Mouse (Mus musculus): ENCODE data around the gene Zic2.

Gene Zic2

DNA sequence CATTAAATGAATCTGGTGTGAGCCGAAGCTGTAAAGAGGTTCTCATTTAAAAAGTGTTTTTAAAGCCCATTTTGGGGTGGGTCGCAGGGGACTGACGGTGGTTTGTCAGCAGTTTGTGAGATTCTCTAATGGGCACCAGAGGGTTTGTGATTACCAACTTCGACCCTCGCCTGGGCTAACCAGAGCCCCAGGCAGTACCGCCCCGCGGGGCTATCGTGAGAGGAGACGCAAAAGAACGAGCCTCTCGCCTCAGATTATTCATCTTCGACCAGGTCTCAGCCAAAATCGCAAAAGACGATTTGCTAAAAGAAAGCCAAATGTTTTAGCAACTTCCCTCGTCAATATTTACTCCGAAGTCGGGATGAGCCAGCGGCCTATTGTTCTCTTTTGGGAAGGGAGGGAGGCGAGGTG lies 2.0 kb downstream of the Zic2 start:
- DNase-seq (ENCODE audit: low read depth) = no peak

DNA sequence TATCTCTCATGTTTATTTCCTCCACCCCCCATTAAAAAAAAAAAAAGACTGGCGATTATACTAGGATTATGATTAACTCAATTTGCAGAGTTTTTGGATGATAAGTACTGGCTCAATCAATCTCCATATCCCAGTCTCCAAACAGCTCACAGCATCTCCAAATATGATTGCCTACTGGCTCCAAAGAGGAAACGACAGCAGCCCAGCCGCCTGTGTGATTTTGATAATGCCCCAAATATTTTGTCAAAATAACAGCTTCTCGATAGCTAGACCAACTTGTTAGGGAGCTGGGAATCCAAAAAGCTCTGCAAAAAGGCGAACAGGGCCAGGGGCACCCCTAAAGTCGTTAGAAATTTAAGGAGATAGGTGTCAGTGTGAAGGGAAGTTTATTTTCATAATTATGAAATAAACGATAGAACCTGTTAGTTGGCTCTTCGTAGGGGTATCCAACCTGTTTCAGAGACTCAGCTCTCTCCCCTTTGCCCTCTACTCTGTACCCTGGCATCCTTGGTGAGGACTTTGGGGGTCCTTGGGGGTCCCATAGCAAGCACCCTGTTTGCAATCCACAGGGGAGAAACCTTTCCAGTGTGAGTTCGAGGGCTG lies 2.8 kb downstream of the Zic2 start:
- DNase-seq (ENCODE audit: low read depth) = no peak

GRCm38 (mm10) chr14:122478574-122479011 lies 3.4 kb downstream of the Zic2 start:
- no peak for DNase-seq (ENCODE audit: low read depth)

DNA sequence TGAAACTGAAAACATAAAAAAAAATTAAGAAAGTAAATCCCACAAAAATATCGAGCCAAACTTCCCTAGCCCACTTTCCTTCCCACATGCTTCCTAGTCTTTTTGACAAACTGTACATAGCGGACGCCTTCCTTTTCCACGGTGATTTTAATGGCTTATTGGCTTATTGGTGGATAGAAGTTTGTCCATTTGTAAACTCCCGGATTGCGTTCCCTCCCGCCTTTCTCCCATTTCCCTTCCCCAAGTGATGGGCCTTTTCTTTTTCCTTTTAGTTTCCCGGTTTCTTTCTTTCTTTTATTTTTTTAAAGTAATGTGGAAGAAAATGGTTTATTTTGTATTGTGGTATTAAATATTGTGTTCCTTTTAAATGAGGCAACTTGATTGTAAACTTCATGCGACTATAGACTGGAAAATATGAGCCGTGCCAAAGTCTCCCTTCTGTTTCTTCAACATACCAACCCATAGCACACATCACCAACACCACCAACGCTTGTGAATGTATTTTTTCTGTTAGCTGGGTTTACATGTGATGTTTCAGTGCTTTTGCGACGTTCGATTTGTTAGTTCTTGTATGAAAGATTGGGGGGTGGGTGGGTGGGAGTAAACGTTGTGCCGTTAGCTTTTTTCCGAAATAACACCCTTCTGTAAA lies 4.3 kb downstream of the Zic2 start:
- no peak for DNase-seq (ENCODE audit: low read depth)

- DNase-seq (ENCODE audit: low read depth) = no peak
Observed at GRCm38 (mm10) chr14:122480355-122480754, 5.1 kb downstream of the Zic2 start.

DNA sequence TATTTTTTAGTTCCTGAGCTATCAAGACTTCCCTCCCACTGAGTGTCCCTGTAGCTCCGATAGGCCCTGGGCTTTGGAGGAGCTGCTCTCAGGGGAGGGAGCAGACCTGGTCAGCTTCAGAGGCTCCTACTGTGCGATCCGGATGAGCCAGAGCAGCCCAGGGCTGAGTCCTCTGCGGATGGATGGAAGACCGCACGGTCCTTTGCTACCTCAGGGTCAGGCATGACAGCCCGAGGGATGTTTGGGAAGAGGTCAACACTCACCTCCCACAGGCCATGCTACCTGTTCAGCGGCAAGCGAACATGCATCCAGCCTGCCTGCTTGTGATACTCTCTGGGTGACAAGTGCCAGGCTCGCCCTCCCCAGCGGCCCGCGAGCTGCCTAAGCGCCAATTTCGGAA lies 5.9 kb downstream of the Zic2 start:
- no peak for DNase-seq (ENCODE audit: low read depth)

- no peak for DNase-seq (ENCODE audit: low read depth)
Observed at GRCm38 (mm10) chr14:122482081-122483023, 7.1 kb downstream of the Zic2 start.

- DNase-seq (ENCODE audit: low read depth) = no peak
Observed at GRCm38 (mm10) chr14:122483024-122483385, 7.8 kb downstream of the Zic2 start.

GRCm38 (mm10) chr14:122483556-122484421 lies 8.6 kb downstream of the Zic2 start:
- DNase-seq (ENCODE audit: low read depth) = no peak

- no peak for DNase-seq (ENCODE audit: low read depth)
Observed at GRCm38 (mm10) chr14:122484458-122484843, 9.2 kb downstream of the Zic2 start.

GRCm38 (mm10) chr14:122484844-122485551 lies 9.8 kb downstream of the Zic2 start:
- no peak for DNase-seq (ENCODE audit: low read depth)

DNA sequence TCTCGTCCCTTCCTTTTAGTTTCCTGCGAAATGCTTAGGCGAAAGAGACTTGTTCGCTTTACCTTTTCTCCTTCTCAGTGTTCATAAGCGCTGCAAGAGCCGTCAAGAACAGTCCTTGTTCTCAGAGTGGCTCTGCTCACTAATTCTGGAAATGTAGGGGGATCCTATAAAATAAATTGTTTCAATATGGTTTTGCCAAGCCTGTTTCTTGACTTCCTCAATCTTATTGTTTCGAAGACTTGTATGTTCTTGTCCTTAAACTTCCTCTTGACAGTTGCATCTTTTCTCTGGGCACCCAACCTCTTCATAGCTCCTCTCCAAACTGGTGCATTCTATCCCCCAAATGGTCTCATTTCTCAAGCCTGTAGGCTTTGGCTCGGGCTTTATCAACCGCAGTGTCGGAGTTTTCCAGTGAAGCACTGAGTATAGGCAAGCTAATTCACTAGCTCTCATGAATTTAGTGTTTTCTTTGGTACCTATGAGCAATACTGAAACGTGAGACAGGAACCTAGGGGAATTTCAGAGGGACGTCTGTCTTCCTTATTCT lies 10.5 kb downstream of the Zic2 start:
- no peak for DNase-seq (ENCODE audit: low read depth)

DNA sequence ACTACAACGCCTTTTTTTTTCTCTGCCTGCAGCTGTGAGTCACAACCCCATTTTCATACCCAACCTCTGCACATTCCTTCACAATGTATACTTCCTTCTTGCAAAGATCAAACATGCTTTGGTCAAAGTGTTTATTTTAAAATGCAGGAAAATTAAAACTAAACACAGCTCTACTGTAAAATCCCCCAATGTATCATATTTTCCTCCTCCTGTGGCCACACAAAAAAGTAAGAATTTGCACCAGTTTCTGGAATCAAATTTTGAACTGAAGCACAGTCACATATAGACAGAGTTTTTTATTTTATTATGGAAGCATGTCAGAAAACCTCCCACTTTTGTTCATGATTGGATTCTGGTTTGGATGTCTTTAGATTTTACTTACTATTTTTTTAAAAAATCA lies 11.4 kb downstream of the Zic2 start:
- no peak for DNase-seq (ENCODE audit: low read depth)

DNA sequence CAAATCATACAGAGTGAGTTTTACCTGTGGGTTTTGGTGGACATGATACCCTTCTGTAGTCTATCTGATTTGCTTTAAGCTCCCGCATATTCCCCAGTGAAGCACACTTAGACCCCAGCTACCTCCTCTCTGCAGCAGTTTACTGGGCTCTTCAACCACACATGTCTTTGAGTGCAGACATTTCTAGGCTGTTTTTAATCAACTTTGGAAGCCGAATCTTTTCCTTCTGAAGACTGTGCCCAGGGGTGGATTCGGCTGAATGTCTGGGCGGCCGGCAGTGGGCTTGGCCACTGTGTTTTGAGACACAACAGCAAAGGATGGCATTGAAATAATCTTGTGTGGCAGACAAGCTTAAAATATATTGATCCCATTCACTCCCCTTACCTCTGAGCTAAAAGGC lies 12.1 kb downstream of the Zic2 start:
- DNase-seq (ENCODE audit: low read depth) = no peak

GRCm38 (mm10) chr14:122489041-122489440 lies 13.8 kb downstream of the Zic2 start:
- DNase-seq (ENCODE audit: low read depth) = no peak

DNA sequence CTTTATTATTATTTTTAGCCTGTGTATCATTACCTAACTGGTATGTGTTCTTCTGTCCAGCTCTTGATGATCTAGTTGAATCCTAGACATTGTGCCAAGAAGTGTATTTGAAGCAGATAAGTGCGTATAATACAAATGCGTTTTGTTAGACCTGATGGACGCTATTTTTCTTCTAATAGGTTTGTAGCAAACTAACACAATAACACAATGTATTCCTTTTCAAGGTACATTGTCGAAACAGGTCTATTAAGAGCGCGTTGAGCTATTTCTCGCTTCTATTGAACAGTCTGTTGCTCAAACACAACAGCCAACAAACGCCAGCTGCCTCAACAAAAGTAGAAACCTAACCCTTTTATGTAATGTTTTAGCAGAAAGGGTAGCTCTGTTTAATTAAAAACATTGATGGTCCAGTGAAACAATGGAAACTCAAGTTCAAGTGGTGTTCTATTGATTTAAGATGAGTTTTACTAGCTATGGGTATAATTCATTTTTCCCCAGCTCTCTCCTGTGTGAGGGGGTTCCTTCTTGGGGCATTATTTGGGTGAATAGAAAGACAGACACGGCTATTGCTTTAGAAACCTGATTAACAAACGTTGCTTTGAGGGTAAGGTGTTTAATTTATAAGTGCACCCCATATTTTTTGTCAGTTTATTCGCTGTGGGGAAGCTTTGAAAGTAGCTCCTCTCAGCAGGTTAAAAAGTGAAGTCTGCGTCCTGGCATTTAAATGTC lies 14.6 kb downstream of the Zic2 start:
- DNase-seq (ENCODE audit: low read depth) = no peak

- no peak for DNase-seq (ENCODE audit: low read depth)
Observed at GRCm38 (mm10) chr14:122490441-122491328, 15.4 kb downstream of the Zic2 start, which contains the start of gene Gm10837. TSS of gene Gm10837 (plus strand) at chr14:122490586.

GRCm38 (mm10) chr14:122491521-122491920 lies 16.3 kb downstream of the Zic2 start:
- DNase-seq (ENCODE audit: low read depth) = no peak

DNA sequence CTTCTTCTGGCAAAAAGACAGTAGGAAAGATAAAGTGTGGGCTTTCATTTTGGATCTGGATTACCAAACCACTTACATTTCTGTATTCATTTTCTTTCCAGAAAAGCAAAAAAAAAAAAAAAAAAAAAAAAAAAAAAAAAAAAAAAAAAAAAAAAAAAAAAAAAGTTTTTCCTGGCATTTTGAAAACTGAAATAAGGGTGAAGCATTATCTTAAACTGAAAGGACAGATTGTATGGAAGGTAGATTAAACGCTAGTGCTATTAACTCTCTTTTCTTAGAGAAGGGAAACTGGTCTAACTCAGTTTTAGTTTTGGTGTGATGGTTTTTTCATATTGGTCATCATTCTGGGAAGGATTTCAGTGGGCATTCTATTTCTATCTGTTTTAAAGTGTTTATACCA lies 16.8 kb downstream of the Zic2 start:
- no peak for DNase-seq (ENCODE audit: low read depth)

Data from 416B (cell line).